Mouse (Mus musculus): ENCODE measurements around the gene Gm21095.
"Not testable (repeated sequence)": the region's sequence is repeated elsewhere in the genome, so short reads cannot be mapped to it uniquely, and the experiment has no call there.

Gene Gm21095

DNA sequence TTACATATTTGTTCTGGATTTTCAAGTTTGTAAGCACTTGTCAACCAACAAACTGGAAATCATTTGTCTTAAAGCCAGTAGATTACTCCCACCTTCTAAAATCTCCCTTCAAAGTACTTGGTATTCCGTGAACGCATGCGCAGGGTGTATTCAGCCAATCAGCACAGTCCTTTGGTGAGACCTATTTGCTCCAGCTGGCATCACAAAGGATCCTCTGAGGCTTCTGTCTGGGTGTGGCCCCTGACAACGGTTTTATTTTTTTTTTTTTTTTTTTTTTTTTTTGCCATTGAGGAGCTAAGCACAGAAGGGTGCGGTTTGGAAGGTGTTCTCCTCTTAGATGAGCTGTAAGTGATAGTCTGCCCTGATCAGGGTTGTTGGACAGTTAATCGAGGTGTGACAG lies at the start of gene Gm21095:
Gene Gm21095 (plus strand): TSS at position 301 of the 400 bp plus-strand sequence.
- not testable (repeated sequence) for ATAC-seq (ENCODE audit: insufficient number of reproducible peaks, low FRiP score, low TSS enrichment)
